Mouse (Mus musculus) stomach, postnatal 0 days (tissue): ENCODE measurements at regions not wholly inside any gene's neighbourhood (a gene's known extent, or its start where the extent isn't known, plus 50 kb on each side); places are given as distances from the start of the nearest gene placed in this dataset.

Source experiments
- CTCF ChIP-seq: IDR thresholded peaks from 2 replicates; pipeline ENCODE4 v1.5.1; 2016; ENCODE audit warnings: antibody characterized with exemption, low read depth, mild to moderate bottlenecking, moderate library complexity
- EP300 ChIP-seq: optimal IDR thresholded peaks from 2 replicates; pipeline ENCODE3; 2016; ENCODE audit warnings: antibody characterized with exemption

GRCm38 (mm10) chr15:15091531-15092290 is 1636.8 kb upstream of the Cdh9 start:
- TF ChIP-seq CTCF (no peak), EP300 (no peak)
